Mouse (Mus musculus): Measurements from ENCODE around the gene Ints13.

- TF ChIP-seq CTCF (IDR thresholded peaks at IDR 0.05; ENCODE audit: extremely low read depth, insufficient read depth, insufficient read length, insufficient replicate concordance) (no peak), POLR2A (IDR thresholded peaks at IDR 0.05; ENCODE audit: low read depth, low read length) (no peak)
Observed at GRCm38 (mm10) chr6:146500206-146500605, 77.4 kb downstream of the Ints13 start.
